Mouse (Mus musculus) kidney, adult 8-10 months (tissue): ENCODE data around the gene Crtac1.

Source experiments
- DNase-seq, 2 experiments: peaks; one replicate each; pipeline ENCODE4 v3.0.0; 2022

The Crtac1 gene

GRCm38 (mm10) chr19:42322357-42323090 lies 109.1 kb downstream of the Crtac1 start:
- DNase-seq: peak; percentile 10 to 25

- no peak for DNase-seq
Measured at GRCm38 (mm10) chr19:42321936-42322335, 109.6 kb downstream of the Crtac1 start.

GRCm38 (mm10) chr19:42317648-42318425 lies 113.7 kb downstream of the Crtac1 start:
- no peak for DNase-seq

GRCm38 (mm10) chr19:42316998-42317397 lies 114.6 kb downstream of the Crtac1 start:
- DNase-seq: no peak

GRCm38 (mm10) chr19:42316525-42316924 lies 115.1 kb downstream of the Crtac1 start:
- no peak for DNase-seq

GRCm38 (mm10) chr19:42315914-42316313 lies 115.7 kb downstream of the Crtac1 start:
- peak; percentile 53 to 79 for DNase-seq

GRCm38 (mm10) chr19:42315070-42315679 lies 116.4 kb downstream of the Crtac1 start:
- no peak for DNase-seq

GRCm38 (mm10) chr19:42312191-42312590 lies 119.4 kb downstream of the Crtac1 start:
- no peak for DNase-seq

- DNase-seq: no peak
Measured at GRCm38 (mm10) chr19:42311332-42311731, 120.3 kb downstream of the Crtac1 start.

GRCm38 (mm10) chr19:42308931-42309330 lies 122.7 kb downstream of the Crtac1 start:
- no peak for DNase-seq

- no peak for DNase-seq
Measured at GRCm38 (mm10) chr19:42307019-42307418, 124.6 kb downstream of the Crtac1 start.

GRCm38 (mm10) chr19:42306202-42306601 lies 125.4 kb downstream of the Crtac1 start:
- DNase-seq: no peak

GRCm38 (mm10) chr19:42305746-42306145 lies 125.8 kb downstream of the Crtac1 start:
- DNase-seq: no peak

GRCm38 (mm10) chr19:42304506-42304905 lies 127.1 kb downstream of the Crtac1 start:
- no peak for DNase-seq

GRCm38 (mm10) chr19:42303210-42303813 lies 128.3 kb downstream of the Crtac1 start:
- DNase-seq: no peak

- DNase-seq: no peak
Measured at GRCm38 (mm10) chr19:42293216-42293615, 138.4 kb downstream of the Crtac1 start.

- no peak for DNase-seq
Measured at GRCm38 (mm10) chr19:42292106-42292505, 139.5 kb downstream of the Crtac1 start.

GRCm38 (mm10) chr19:42290954-42291661 lies 140.5 kb downstream of the Crtac1 start:
- no peak for DNase-seq

GRCm38 (mm10) chr19:42288361-42288760 lies 143.2 kb downstream of the Crtac1 start:
- no peak for DNase-seq

- DNase-seq: no peak
Measured at GRCm38 (mm10) chr19:42284178-42284577, 147.4 kb downstream of the Crtac1 start.

- no peak for DNase-seq
Measured at GRCm38 (mm10) chr19:42279611-42280010, 152.0 kb downstream of the Crtac1 start.

GRCm38 (mm10) chr19:42278461-42278860 lies 153.1 kb downstream of the Crtac1 start:
- DNase-seq: no peak

- DNase-seq: no peak
Measured at GRCm38 (mm10) chr19:42277288-42277687, 154.3 kb downstream of the Crtac1 start.
